Mouse (Mus musculus) inflammation-experienced regulatory T-cells, adult 6 months (primary cell): ENCODE data around the gene Gjb4. TPM values are rescaled to one million over a fixed set of nuclear protein-coding genes. Genes with fewer than 3 reads are reported as not detected.

ENCODE experiments used
- ATAC-seq: one replicate; pipeline ENCODE4 v1.8.0; 2017
- polyA plus RNA-seq, 3 experiments: library from polyadenylated mRNA; unstranded; fragments of 100-300 nt; shearing (Covaris generic); gene quantifications; one replicate each; pipeline ENCODE4 v1.2.1; 2017

Gjb4 gene
- polyA plus RNA-seq, 3 experiments from 2014 or later, result not detected

GRCm38 (mm10) chr4:127306915-127307314 lies 47.0 kb downstream of the Gjb4 start:
- ATAC-seq, result no peak

GRCm38 (mm10) chr4:127303796-127304195 lies 50.1 kb downstream of the Gjb4 start:
- no peak for ATAC-seq

Other genes with a start within 250 kb of the Gjb4 start
- 10 to 100 TPM; 12.0 to 23.9 (median 19.0) TPM for gene Tmem35b, start 230.4 kb downstream of the Gjb4 start, polyA plus RNA-seq
- not detected for gene Dlgap3, start 184.9 kb downstream of the Gjb4 start, polyA plus RNA-seq
- 10 to 100 TPM; 36.7 to 50.5 (median 49.6) TPM for gene Smim12, start 110.3 kb downstream of the Gjb4 start, polyA plus RNA-seq
- under 1 TPM in 1 of 3 experiments, not detected in 2; 0.27 TPM for gene Gja4, start 40.0 kb downstream of the Gjb4 start, polyA plus RNA-seq
- gene Gjb3, start 23.2 kb downstream of the Gjb4 start, polyA plus RNA-seq, result under 1 TPM in 1 of 3 experiments, not detected in 2; 0.20 TPM
- gene Gjb5, start 4.1 kb upstream of the Gjb4 start, polyA plus RNA-seq, result not detected